Mouse (Mus musculus) MEL (cell line): Measurements from ENCODE around the gene Esrp2. TPM values are rescaled to one million over a fixed set of nuclear protein-coding genes. Genes with fewer than 3 reads are reported as not detected.
A peak's percentile ranks its signal among the peaks of the same experiment; 100 is the strongest.

ENCODE experiments used
- DNase-seq: peaks from one replicate; pipeline ENCODE4 v3.0.0; 2011; ENCODE audit warnings: low read depth, low spot score
- H3K27ac ChIP-seq: 2 replicates; pipeline ENCODE4 v1.5.1; 2012; ENCODE audit warnings: low read depth, mild to moderate bottlenecking, control low read depth, low read length, moderate library complexity; ENCODE audit not compliant: control insufficient read depth
- H3K27me3 ChIP-seq, 2 experiments: fragments of 150-350 bp in 1 of 2; sonication (generic) in 1 of 2; 2 replicates each; pipeline ENCODE4 v1.6.1; 2012; ENCODE audit warnings: low read length in 2 of 2, mild to moderate bottlenecking in 2 of 2, improper control_type of control experiment in 1 of 2, moderate library complexity in 1 of 2; ENCODE audit not compliant: insufficient read depth in 2 of 2, control insufficient read depth in 1 of 2
- H3K36me3 ChIP-seq, 2 experiments: 2 replicates each; pipeline ENCODE4 v1.6.1; 2012 to 2014; ENCODE audit warnings: low read length in 2 of 2, improper control_type of control experiment in 1 of 2, inconsistent platforms in 1 of 2, mild to moderate bottlenecking in 1 of 2; ENCODE audit not compliant: insufficient read depth in 2 of 2, control insufficient read depth in 1 of 2
- H3K4me1 ChIP-seq, 2 experiments: fragments of 150-350 bp in 1 of 2; sonication (generic) in 1 of 2; 2 replicates each; pipeline ENCODE4 v1.6.1; 2012; ENCODE audit warnings: low read length in 2 of 2, improper control_type of control experiment in 1 of 2, mild to moderate bottlenecking in 1 of 2; ENCODE audit not compliant: insufficient read depth in 2 of 2, control insufficient read depth in 1 of 2
- H3K4me3 ChIP-seq, 2 experiments: fragments of 150-350 bp in 1 of 2; sonication (generic) in 1 of 2; 2 replicates each; pipeline ENCODE4 v1.5.1; 2012; ENCODE audit warnings: low read depth in 2 of 2, low read length in 2 of 2, mild to moderate bottlenecking in 2 of 2, moderate library complexity in 2 of 2, control low read depth in 1 of 2, improper control_type of control experiment in 1 of 2; ENCODE audit not compliant: control insufficient read depth in 1 of 2, insufficient read depth in 1 of 2
- H3K79me2 ChIP-seq: 2 replicates; pipeline ENCODE4 v1.6.1; 2012; ENCODE audit warnings: mild to moderate bottlenecking, low read length, moderate library complexity; ENCODE audit not compliant: control insufficient read depth, poor library complexity, insufficient read depth
- H3K9ac ChIP-seq: 2 replicates; pipeline ENCODE4 v1.6.1; 2012; ENCODE audit warnings: low read depth, mild to moderate bottlenecking, control low read depth, low read length, moderate library complexity; ENCODE audit not compliant: control insufficient read depth, poor library complexity, severe bottlenecking
- H3K9me3 ChIP-seq: fragments of 150-350 bp; sonication (generic); replicated peaks from 2 replicates; pipeline ENCODE4 v1.6.1; 2012; ENCODE audit warnings: mild to moderate bottlenecking, low read length, improper control_type of control experiment, moderate library complexity; ENCODE audit not compliant: insufficient read depth
- CTCF ChIP-seq, 3 experiments: IDR thresholded peaks in 2 of 3; conservative IDR thresholded peaks in 1 of 3; 2 replicates each; pipeline ENCODE4 v1.5.1; 2011 to 2012; ENCODE audit warnings: low read length in 3 of 3, low read depth in 2 of 3, mild to moderate bottlenecking in 2 of 3, improper control_type of control experiment in 1 of 3, inconsistent platforms in 1 of 3, mixed read lengths in 1 of 3, moderate library complexity in 1 of 3; ENCODE audit not compliant: control insufficient read depth in 1 of 3, insufficient read depth in 1 of 3, poor library complexity in 1 of 3, severe bottlenecking in 1 of 3
- EP300 ChIP-seq, 2 experiments: IDR thresholded peaks; 2 replicates each; pipeline ENCODE4 v1.6.1; 2011; ENCODE audit warnings: improper control_type of control experiment in 2 of 2, low read length in 2 of 2, low read depth in 1 of 2, mild to moderate bottlenecking in 1 of 2
- GABPA ChIP-seq: IDR thresholded peaks from 2 replicates; pipeline ENCODE4 v1.6.1; 2012; ENCODE audit warnings: low read depth, mild to moderate bottlenecking, inconsistent platforms, low read length, improper control_type of control experiment, moderate library complexity
- JUND ChIP-seq: IDR thresholded peaks from 2 replicates; pipeline ENCODE4 v1.6.1; 2011; ENCODE audit warnings: low read depth, mild to moderate bottlenecking, improper control_type of control experiment, low read length
- KAT2A ChIP-seq: conservative IDR thresholded peaks from 2 replicates; pipeline ENCODE4 v1.6.1; 2012; ENCODE audit warnings: low read depth, low read length, improper control_type of control experiment, inconsistent platforms
- MAX ChIP-seq: IDR thresholded peaks from 2 replicates; pipeline ENCODE4 v1.6.1; 2011; ENCODE audit warnings: low read length, improper control_type of control experiment
- MAZ ChIP-seq: IDR thresholded peaks from 2 replicates; pipeline ENCODE4 v1.6.1; 2012; ENCODE audit warnings: low read depth, mild to moderate bottlenecking, inconsistent platforms, low read length, improper control_type of control experiment
- MEF2A ChIP-seq: IDR thresholded peaks from 2 replicates; pipeline ENCODE4 v1.6.1; 2014; ENCODE audit warnings: low read depth, mild to moderate bottlenecking, inconsistent platforms, low read length, improper control_type of control experiment; ENCODE audit not compliant: poor library complexity, insufficient replicate concordance, severe bottlenecking; ENCODE audit errors: extremely low read depth
- MXI1 ChIP-seq: IDR thresholded peaks from 2 replicates; pipeline ENCODE4 v1.6.1; 2011; ENCODE audit warnings: mild to moderate bottlenecking, low read depth, low read length, improper control_type of control experiment
- MYB ChIP-seq: IDR thresholded peaks from 2 replicates; pipeline ENCODE4 v1.6.1; 2011; ENCODE audit warnings: mild to moderate bottlenecking, low read depth, low read length, improper control_type of control experiment
- MYC ChIP-seq: IDR thresholded peaks from 2 replicates; pipeline ENCODE4 v1.6.1; 2011; ENCODE audit warnings: low read depth, mild to moderate bottlenecking, low read length, improper control_type of control experiment, moderate library complexity
- NRF1 ChIP-seq: IDR thresholded peaks from 2 replicates; pipeline ENCODE4 v1.6.1; 2014; ENCODE audit warnings: low read depth, mild to moderate bottlenecking, inconsistent platforms, low read length, improper control_type of control experiment, moderate library complexity; ENCODE audit not compliant: poor library complexity, insufficient read depth, severe bottlenecking
- POLR2AphosphoS2 ChIP-seq: IDR thresholded peaks from 2 replicates; pipeline ENCODE4 v1.6.1; 2011; ENCODE audit warnings: low read length, improper control_type of control experiment
- RAD21 ChIP-seq: IDR thresholded peaks from 2 replicates; pipeline ENCODE4 v1.6.1; 2011; ENCODE audit warnings: mild to moderate bottlenecking, low read depth, low read length, improper control_type of control experiment
- SIN3A ChIP-seq: IDR thresholded peaks from 2 replicates; pipeline ENCODE4 v1.6.1; 2012; ENCODE audit warnings: low read length, improper control_type of control experiment, inconsistent platforms
- TBP ChIP-seq: IDR thresholded peaks from 2 replicates; pipeline ENCODE4 v1.8.0; 2011; ENCODE audit warnings: low read depth, low read length, improper control_type of control experiment
- UBTF ChIP-seq: IDR thresholded peaks from 2 replicates; pipeline ENCODE4 v1.6.1; 2012; ENCODE audit warnings: low read depth, mild to moderate bottlenecking, inconsistent platforms, low read length, improper control_type of control experiment, moderate library complexity, borderline replicate concordance; ENCODE audit not compliant: insufficient read depth
- USF1 ChIP-seq: IDR thresholded peaks from 2 replicates; pipeline ENCODE4 v1.6.1; 2014; ENCODE audit warnings: low read depth, mild to moderate bottlenecking, inconsistent platforms, low read length, improper control_type of control experiment, moderate library complexity
- polyA plus RNA-seq, 2 experiments: library from polyadenylated mRNA; stranded (reverse) in 1 of 2; unstranded in 1 of 2; fragments of >175 nt in 1 of 2; fragments of >200 nt in 1 of 2; gene quantifications; 2 replicates each; pipeline versions ENCODE4 v1.2.1 to v1.2.4; 2012; ENCODE audit warnings: low replicate concordance in 2 of 2, low read depth in 1 of 2; ENCODE audit not compliant: insufficient read length in 2 of 2, insufficient read depth in 1 of 2, missing spikeins in 1 of 2
- total RNA-seq: library from RNA; depleted of rRNA; stranded (reverse); fragments of 300-350 nt; gene quantifications from 2 replicates; pipeline ENCODE4 v1.2.3, GENCODE M21; 2012

The Esrp2 gene
- total and polyA plus RNA-seq, 3 experiments = 2.3 to 4.5 TPM; not detected in 1

GRCm38 (mm10) chr8:106127882-106128410, 8.8 kb downstream of the Esrp2 start:
- TF ChIP-seq NRF1 = no peak
- no peak for TF ChIP-seq TBP
- TF ChIP-seq MAZ = no peak
- Histone ChIP-seq H3K79me2 (no peaks in the 10 kb centered on the region; the same call in 1 of the 2 replicates), H3K4me1 (peaks cover 19 to 28% of the 10 kb centered on the region in 2 experiments), H3K9me3 (no peaks in the 10 kb centered on the region), H3K4me3 (no peak overlapping the region), H3K9ac (no peak overlapping the region), H3K27ac (no peak overlapping the region), H3K36me3 (peaks cover 9 to 46% of the 10 kb centered on the region in 2 experiments), H3K27me3 (no peaks in the 10 kb centered on the region)
- DNase-seq = no peak

DNA sequence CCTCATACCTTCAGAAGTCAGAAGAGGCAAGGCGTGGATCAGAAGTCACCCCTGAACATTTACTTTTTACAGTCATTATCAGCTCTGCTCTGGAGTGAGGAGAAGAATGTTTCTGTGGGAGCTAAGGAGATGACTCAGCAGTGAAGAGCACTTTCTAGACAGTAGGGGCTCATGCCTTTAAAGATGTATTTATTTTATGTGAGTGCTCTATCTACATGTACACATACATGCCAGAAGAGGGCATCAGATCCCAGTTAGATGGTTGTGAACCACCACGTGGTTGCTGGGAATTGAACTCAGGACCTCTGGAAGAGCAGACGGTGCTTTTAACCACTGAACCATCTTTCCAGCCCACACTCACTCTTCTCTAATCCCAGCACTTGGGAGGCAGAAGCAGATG, 9.7 kb downstream of the Esrp2 start:
- Histone ChIP-seq H3K27ac (peak overlapping the region; percentile 9; the same call in 1 of the 2 replicates), H3K27me3 (no peaks in the 10 kb centered on the region), H3K4me1 (peaks cover 19% of the 10 kb centered on the region in 2 experiments), H3K36me3 (peaks cover 9 to 41% of the 10 kb centered on the region in 2 experiments), H3K79me2 (no peaks in the 10 kb centered on the region; the same call in 1 of the 2 replicates), H3K9me3 (no peaks in the 10 kb centered on the region), H3K4me3 (no peak overlapping the region), H3K9ac (no peak overlapping the region)
- DNase-seq = peak; percentile 76
- TF ChIP-seq KAT2A (no peak), GABPA (0 out of 2 replicates have a peak, but pooled peaks have one; percentile 38), UBTF (no peak), POLR2AphosphoS2 (no peak), EP300 (IDR thresholded peaks at IDR 0.05; ENCODE audit: low read depth in 1 of 2, low read length in 2 of 2) (peak; percentile 11 to 30; a peak in 2 of 4 replicates), JUND (no peak), MEF2A (no peak), RAD21 (no peak; the same call in 1 of the 2 replicates), MXI1 (peak; percentile 71; the same call in 1 of the 2 replicates), MYC (peak; percentile 84), TBP (0 out of 2 replicates have a peak, but pooled peaks have one; percentile 13), MYB (no peak), CTCF (IDR thresholded peaks at IDR 0.05 in 2 of 3, conservative IDR thresholded peaks at IDR 0.05 in 1 of 3; ENCODE audit: control insufficient read depth in 1 of 3, insufficient read depth in 1 of 3, low read depth in 2 of 3, low read length in 3 of 3, poor library complexity in 1 of 3, severe bottlenecking in 1 of 3) (peak in 2 of 3 experiments; percentile 16 to 46; a peak in 3 of 6 replicates), MAX (peak; percentile 75), SIN3A (peak; percentile 29; the same call in 1 of the 2 replicates), USF1 (peak; percentile 72)
